Mouse (Mus musculus) limb, embryonic 14.5 days (tissue): ENCODE results near the gene Ppp1r26. TPM values are rescaled to one million over a fixed set of nuclear protein-coding genes. Genes with fewer than 3 reads are reported as not detected.

ENCODE experiments used
- ATAC-seq: fragments of 200-750 bp; cut with Nextera tagmentation; 2 replicates; pipeline ENCODE4 v1.8.0; 2017; ENCODE audit warnings: low read depth, moderate number of reproducible peaks, moderate TSS enrichment; ENCODE audit not compliant: low FRiP score
- DNase-seq: peaks from one replicate; pipeline ENCODE4 v3.0.0-alpha.2; 2015; ENCODE audit warnings: low spot score
- H3K27ac ChIP-seq: fragments of 300-500 bp; sonication (generic); replicated peaks from 2 replicates; pipeline ENCODE4 v1.5.1; 2014; ENCODE audit warnings: low read depth, mild to moderate bottlenecking, low read length, moderate library complexity, mixed read lengths
- H3K27me3 ChIP-seq: fragments of 300-500 bp; sonication (generic); 2 replicates; pipeline ENCODE4 v1.6.1; 2014; ENCODE audit warnings: low read length, mixed read lengths; ENCODE audit not compliant: control insufficient read depth, insufficient read depth
- H3K36me3 ChIP-seq: fragments of 300-500 bp; sonication (generic); 2 replicates; pipeline ENCODE4 v1.6.1; 2014; ENCODE audit warnings: mild to moderate bottlenecking, low read length, moderate library complexity, mixed read lengths; ENCODE audit not compliant: control insufficient read depth, insufficient read depth
- H3K4me1 ChIP-seq: fragments of 300-500 bp; sonication (generic); 2 replicates; pipeline ENCODE4 v1.6.1; 2014; ENCODE audit warnings: antibody characterized with exemption, low read length, mixed read lengths; ENCODE audit not compliant: control insufficient read depth, insufficient read depth
- H3K4me2 ChIP-seq: fragments of 300-500 bp; sonication (generic); replicated peaks from 2 replicates; pipeline ENCODE4 v1.6.1; 2014; ENCODE audit warnings: low read depth, mild to moderate bottlenecking, low read length, moderate library complexity; ENCODE audit not compliant: severe bottlenecking
- H3K4me3 ChIP-seq: fragments of 300-500 bp; sonication (generic); replicated peaks from 2 replicates; pipeline ENCODE4 v1.5.1; 2014; ENCODE audit warnings: low read length
- H3K9ac ChIP-seq: fragments of 300-500 bp; sonication (generic); 2 replicates; pipeline ENCODE4 v1.6.1; 2014; ENCODE audit warnings: mild to moderate bottlenecking, low read depth, low read length, moderate library complexity; ENCODE audit not compliant: severe bottlenecking
- H3K9me3 ChIP-seq: fragments of 300-500 bp; sonication (generic); 2 replicates; pipeline ENCODE4 v1.6.1; 2016; ENCODE audit warnings: low read length; ENCODE audit not compliant: control insufficient read depth
- POLR2A ChIP-seq: fragments of 200-500 bp; IDR thresholded peaks from 2 replicates; pipeline ENCODE4 v1.8.0; 2012; ENCODE audit warnings: inconsistent platforms, mild to moderate bottlenecking, moderate library complexity, borderline replicate concordance; ENCODE audit not compliant: insufficient read depth, insufficient read length; ENCODE audit errors: extremely low read depth
- WGBS: fragments of 180-500 bp; shearing (Covaris S2); extraction: QIAGEN DNeasy Blood & Tissue Kit; methylation state at CpG from one replicate; pipeline ENCODE4 v1.1.7; 2014; 5-methylcytosine and 5-hydroxymethylcytosine counted together
- polyA plus RNA-seq, 2 experiments: library from polyadenylated mRNA; depleted of rRNA in 1 of 2; stranded (reverse) in 1 of 2; unstranded in 1 of 2; fragments of >200 nt; fragmentation: Nextera tagmentation in 1 of 2; extraction: Ambion mirVana in 1 of 2; gene quantifications; 2 replicates each; pipeline versions ENCODE4 v1.2.1 to v1.2.3; 2012 to 2014

Gene Ppp1r26
- polyA plus RNA-seq, 2 experiments, result 4.9 to 12.9 TPM

DNA sequence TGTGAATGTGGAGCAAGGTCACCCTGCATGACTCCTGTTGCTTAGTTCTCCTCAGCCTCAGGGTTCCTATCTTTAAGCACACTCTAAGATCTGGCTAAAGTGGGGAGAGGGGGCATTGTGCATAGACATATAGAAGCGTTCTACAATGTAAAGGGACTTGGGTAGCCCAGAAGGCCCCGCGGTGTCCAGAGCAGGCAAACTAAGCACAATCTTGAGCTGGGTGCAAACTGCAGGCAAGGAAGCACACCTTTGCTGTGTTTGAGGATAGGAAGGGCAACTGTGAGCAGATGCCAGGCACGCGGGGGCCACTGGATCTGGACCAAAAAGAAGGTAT, 452 bp upstream of the Ppp1r26 start:
- peaks cover 14% of the 10 kb centered on the region for H3K36me3 ChIP-seq
- H3K4me3 ChIP-seq, result peak overlapping the region; percentile 76
- H3K9me3 ChIP-seq, result no peaks in the 10 kb centered on the region
- TF ChIP-seq POLR2A, result no peak
- DNase-seq, result no peak
- no peak; the same call in none of the 2 replicates for ATAC-seq
- 10% methylated on average over 5 of the region's 5 CpGs for WGBS
- peaks cover 4% of the 10 kb centered on the region; the same call in 1 of the 2 replicates for H3K4me1 ChIP-seq
- H3K4me2 ChIP-seq, result peak overlapping the region; percentile 94
- peak overlapping the region; percentile 82 for H3K9ac ChIP-seq
- H3K27me3 ChIP-seq, result no peaks in the 10 kb centered on the region
- H3K27ac ChIP-seq, result peak overlapping the region; percentile 71

DNA sequence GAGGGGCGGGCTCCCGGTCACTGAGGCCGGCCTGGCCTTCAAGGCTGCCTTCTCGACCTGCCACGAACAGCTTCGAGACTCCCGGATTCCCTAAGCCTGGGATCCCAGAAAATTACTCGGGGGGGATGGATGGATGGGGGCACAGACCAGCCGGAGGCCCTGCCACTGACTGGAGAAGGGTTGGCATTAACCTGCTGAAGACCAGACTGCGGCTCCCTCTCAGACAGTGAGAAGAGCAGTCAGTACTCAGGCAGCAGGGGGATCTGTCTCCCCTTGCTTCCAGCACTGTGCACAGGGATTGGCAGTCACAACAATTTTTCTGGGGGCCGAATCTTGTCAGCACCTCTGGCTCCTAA, 693 bp downstream of the Ppp1r26 start:
- no peaks in the 10 kb centered on the region for H3K9me3 ChIP-seq
- no peak for DNase-seq
- peak overlapping the region; percentile 71 for H3K27ac ChIP-seq
- no peaks in the 10 kb centered on the region for H3K27me3 ChIP-seq
- peak overlapping the region; percentile 94 for H3K4me2 ChIP-seq
- 11% methylated on average over 11 of the region's 11 CpGs for WGBS
- peaks cover 4% of the 10 kb centered on the region; the same call in 1 of the 2 replicates for H3K4me1 ChIP-seq
- peak overlapping the region; percentile 76 for H3K4me3 ChIP-seq
- H3K36me3 ChIP-seq, result peaks cover 25% of the 10 kb centered on the region
- no peak for TF ChIP-seq POLR2A
- peak overlapping the region; percentile 82 for H3K9ac ChIP-seq
- ATAC-seq, result 0 out of 2 replicates have a peak, but pooled peaks have one; percentile 20

DNA sequence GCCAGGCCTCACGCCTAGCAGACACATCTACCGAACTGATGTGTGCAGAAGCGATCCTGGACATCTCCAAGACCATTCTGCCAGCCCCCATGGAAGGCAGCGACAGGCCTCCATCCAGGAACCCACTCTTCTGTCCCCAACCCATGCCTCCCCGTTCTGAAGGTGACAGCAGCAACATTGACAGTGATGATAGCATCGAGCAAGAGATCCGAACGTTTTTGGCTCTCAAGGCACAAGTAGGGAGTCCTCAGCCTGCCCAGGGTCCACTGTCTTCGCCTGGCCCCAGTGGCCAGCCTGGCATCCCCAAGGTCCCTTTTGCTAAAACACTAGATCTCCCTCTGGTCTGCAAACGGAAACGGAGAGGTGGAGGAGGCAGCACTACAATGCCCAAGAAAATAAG, 5.1 kb downstream of the Ppp1r26 start:
- ATAC-seq, result no peak

DNA sequence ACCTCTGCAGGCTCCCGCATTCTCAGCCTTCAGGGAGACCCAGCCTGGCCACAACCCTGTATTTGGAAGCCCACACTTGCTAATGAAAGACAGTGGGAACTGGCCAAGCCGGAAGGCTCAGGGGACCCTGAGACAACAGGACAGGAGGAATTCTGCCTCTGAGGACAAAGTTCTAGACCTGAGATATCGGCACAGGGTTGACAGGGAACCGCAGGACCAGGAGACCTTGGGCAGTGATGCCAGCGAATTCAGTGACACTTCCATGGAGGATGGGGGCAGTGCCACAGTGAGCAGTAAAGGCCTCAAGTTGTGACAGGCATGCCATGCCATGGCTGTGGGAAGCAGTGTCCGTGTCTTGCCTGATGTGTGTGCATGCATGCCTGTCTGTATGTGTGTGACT, 6.9 kb downstream of the Ppp1r26 start:
- H3K36me3 ChIP-seq, result peaks cover 42% of the 10 kb centered on the region
- no peak overlapping the region for H3K4me3 ChIP-seq
- no peaks in the 10 kb centered on the region for H3K9me3 ChIP-seq
- no peak for TF ChIP-seq POLR2A
- no peak overlapping the region for H3K4me2 ChIP-seq
- DNase-seq (no peak), ATAC-seq (no peak)
- H3K27me3 ChIP-seq, result no peaks in the 10 kb centered on the region
- H3K9ac ChIP-seq, result no peak overlapping the region
- H3K27ac ChIP-seq, result no peak overlapping the region
- 90% methylated on average over 6 of the region's 6 CpGs for WGBS
- H3K4me1 ChIP-seq, result no peaks in the 10 kb centered on the region

More for the DNA sequence above, 5.1 kb downstream of the Ppp1r26 start:
- H3K4me1 ChIP-seq, result peaks cover 4% of the 10 kb centered on the region; the same call in 1 of the 2 replicates
- H3K27me3 ChIP-seq, result no peaks in the 10 kb centered on the region
- WGBS, result 89% methylated on average over 11 of the region's 11 CpGs
- H3K36me3 ChIP-seq, result peaks cover 42% of the 10 kb centered on the region
- no peak overlapping the region for H3K27ac ChIP-seq
- DNase-seq, result no peak
- no peak for TF ChIP-seq POLR2A
- H3K9me3 ChIP-seq, result no peaks in the 10 kb centered on the region
- no peak overlapping the region for H3K9ac ChIP-seq
- H3K4me3 ChIP-seq, result no peak overlapping the region
- H3K4me2 ChIP-seq, result no peak overlapping the region

DNA sequence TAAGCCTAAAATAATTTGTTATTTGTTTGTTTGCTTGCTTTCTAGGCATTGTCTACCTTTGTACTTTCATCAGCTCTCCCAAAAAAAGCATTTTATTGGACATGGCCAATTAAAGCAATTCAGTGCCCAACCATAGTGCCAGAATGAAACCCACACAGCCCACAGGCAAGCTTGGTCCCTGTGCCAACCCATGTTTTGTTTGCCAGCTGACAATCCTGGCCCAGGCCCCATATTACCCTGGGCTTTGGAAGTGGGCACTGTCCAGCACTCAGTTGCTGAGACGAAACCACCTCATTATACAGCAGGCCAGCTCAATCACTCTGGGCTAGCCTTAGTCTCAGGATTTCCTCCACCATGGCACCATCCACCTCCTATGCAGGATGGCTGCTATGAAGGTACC, 10.0 kb downstream of the Ppp1r26 start:
- ATAC-seq (no peak), DNase-seq (no peak)
- Histone ChIP-seq H3K9ac (no peak overlapping the region), H3K9me3 (no peaks in the 10 kb centered on the region), H3K4me3 (no peak overlapping the region), H3K27me3 (no peaks in the 10 kb centered on the region), H3K27ac (no peak overlapping the region), H3K36me3 (peaks cover 24% of the 10 kb centered on the region), H3K4me2 (no peak overlapping the region), H3K4me1 (no peaks in the 10 kb centered on the region)
- 83% methylated on average over 1 of the region's 1 CpGs for WGBS
- no peak for TF ChIP-seq POLR2A

DNA sequence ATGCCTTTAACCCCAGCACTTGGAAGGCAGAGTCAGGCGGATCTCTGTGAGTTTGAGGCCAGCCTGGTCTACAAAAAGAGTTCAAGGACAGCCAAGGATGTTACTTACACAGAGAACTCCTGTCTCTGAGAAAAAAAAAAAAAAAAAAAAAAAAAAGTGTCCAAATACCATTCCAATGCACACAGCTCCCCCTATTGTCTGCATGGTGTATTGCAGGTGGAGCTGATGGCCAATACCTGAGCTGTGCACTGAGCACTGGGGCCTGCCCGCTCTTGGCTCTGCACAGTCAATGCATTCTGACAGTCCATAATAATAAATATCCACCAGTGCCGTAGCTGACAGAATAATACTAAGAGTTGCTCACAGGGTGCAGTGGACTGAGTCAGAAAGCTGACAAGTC, 17.3 kb downstream of the Ppp1r26 start:
- H3K9me3 ChIP-seq, result no peaks in the 10 kb centered on the region
- H3K4me2 ChIP-seq, result no peak overlapping the region
- ATAC-seq (no peak), DNase-seq (peak; percentile 24)
- no peak overlapping the region for H3K9ac ChIP-seq
- H3K27me3 ChIP-seq, result no peaks in the 10 kb centered on the region
- H3K27ac ChIP-seq, result no peak overlapping the region
- H3K4me1 ChIP-seq, result peaks cover 8% of the 10 kb centered on the region
- no peak for TF ChIP-seq POLR2A
- WGBS, result 51% methylated on average over 3 of the region's 3 CpGs
- H3K36me3 ChIP-seq, result peaks cover 3% of the 10 kb centered on the region
- H3K4me3 ChIP-seq, result no peak overlapping the region
